Mouse (Mus musculus) cerebellum, postnatal 14 days (tissue): ENCODE data around the gene Vasp.

Source experiments
- DNase-seq, 2 experiments: peaks; one replicate each; pipeline ENCODE4 v3.0.0; 2021; ENCODE audit warnings: mixed read lengths in 2 of 2

Vasp gene

DNA sequence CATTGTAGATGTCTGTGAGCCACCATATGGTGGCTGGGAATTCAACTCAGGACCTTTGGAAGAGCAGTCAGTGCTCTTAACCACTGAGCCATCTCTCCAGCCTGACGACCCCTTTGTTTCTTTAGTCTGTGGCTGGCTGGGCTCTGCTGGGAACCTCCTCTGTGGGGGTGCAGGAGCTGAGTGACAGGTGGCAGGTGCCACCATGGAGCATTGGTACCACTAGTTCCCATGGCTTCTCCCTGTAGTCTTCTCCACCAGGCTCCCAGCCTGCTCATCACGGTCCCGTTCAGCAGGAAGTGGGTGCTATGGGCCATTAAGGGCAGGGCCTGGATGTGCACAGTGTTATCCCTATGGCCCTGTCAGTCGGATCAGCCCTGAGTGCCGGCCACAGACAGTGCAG, 37.0 kb downstream of the Vasp start:
- no peak for DNase-seq

DNA sequence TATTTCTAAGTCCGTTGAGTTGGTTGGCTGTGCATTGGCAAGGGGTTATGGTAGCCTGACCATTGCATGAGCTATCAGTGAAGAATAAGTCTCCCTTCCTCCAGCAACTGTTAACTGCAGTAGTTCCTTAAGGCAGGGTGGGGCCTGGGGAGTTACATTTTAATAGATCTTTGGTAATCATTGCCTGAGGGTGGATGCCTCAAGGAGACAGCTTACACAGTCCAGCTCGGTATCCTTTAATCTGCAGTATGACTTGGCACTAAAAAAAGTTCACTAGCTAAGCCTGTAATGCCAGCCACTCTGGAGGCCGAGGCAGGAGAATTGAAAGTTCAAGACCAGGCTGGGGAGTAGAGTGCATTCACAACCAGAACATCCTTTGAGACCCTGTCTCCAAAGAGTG, 39.8 kb downstream of the Vasp start:
- no peak for DNase-seq

DNA sequence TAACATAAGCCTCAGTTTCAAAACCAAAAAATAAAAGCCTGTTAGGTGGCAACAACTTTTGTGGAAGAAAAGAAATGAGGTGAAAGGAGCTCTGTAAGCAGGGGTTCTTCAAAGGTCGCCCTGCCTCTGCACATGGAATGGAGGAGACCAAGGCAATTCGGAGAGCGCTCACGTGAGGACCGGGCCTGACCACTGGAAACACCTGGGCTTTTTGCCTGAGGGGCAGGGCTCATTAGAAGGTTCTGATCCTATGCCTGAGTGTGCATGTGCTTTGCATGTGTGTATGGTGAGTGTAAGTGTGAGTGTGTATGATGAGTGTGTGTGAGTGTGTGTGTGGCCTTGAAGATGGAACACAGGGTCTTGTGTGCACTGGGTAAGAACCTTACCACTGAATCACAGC, 40.7 kb downstream of the Vasp start:
- no peak for DNase-seq

DNA sequence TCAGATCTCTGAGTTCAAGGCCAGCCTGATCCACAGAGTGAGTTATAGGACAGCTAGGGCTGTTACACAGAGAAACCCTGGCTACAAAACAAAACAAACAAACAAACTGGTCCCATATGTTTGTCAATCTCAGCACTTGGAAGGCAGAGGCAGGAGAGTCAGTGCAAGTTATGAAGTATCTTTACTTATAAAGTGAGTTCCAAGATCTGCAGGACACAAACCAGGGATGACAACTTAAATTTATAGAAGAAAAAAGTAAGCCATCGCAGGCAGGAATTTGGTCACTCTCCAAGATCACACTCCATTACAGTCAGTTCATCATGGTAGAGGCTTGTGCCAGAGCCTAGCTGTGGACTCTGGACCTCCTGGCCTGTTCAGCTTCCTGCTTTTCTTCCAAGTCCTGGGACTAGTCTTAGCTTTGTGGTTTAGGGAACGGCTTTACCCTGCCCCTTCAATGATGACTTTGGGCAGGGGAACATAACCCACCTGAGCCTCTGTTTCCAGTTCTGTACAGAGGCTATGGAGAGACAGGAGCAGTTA, 41.5 kb downstream of the Vasp start:
- no peak for DNase-seq

DNA sequence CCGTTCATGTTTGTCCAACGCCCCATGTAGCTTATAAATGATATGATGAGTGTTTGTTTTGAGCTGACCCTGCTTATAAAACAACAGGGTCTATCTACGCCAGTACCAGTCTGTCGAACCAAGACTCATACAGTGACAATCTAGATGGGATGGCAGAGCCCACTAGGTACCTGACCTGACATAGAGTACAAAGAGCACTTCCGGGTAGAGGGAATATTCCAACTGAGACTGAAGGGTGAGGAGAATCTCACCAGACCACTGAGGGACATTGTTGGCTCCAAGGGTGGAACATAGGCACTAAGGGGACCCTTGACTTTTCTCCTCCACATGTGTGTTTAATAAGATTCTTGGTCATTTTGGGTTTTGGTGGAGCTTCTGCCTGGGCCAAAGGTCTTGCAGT, 42.2 kb downstream of the Vasp start:
- no peak for DNase-seq

DNA sequence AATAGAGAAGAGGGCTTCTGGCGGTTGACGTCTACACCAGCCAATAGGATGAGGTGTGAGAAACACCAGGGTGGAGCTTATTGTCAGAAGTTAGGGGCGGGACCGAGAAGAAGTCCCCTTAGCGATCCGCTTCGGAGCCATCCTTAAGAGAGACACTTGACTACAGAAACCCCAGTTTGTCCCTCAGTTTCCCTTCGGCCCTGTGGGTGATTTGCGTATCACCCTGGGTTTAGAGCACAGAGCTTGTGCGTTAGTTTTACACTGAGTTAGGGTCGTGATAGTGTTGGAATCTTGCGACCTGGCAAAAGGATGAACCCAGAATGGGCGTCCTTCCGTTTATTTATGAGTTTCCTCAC, 42.8 kb downstream of the Vasp start:
- no peak for DNase-seq

DNA sequence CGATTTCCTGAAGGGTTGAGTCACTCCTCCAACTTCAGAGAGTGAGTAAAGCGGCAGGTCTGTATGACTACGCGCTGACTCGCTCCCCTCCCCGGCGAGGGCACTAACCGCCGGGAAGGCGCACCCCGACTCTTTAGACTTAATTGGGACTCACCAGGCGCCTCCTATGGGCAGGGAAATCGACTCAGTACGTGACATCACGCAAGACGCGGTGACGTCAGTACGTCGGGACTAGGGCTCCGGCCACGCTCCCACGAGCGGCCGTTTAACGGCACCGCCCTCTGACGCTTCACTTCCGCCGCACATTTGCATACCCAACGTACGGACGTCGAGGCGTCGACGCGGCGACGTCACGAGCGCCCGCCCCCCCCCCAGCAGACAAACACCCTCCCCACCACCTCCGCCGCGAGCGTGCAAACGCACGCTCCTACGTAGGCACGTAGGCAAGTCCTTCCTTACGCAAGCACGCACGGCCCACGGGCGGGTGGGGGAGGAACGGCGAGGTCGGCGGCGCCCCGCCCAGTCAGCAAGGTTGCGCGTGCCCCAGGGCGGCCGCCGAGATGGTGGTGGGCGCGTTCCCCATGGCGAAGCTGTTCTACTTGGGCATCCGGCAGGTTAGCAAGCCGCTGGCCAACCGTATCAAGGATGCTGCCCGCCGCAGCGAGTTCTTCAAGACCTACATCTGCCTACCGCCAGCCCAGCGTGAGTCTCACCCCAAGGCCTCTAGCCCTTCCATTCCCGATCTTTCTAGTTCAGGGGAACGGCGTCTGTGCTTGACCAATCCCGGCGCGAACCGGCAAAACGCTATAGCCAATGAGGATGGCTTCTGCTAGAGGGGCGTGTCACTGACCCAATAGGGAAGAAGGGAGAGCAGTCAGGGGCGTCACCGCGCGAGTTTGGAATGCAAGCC, 43.5 kb downstream of the Vasp start, which contains the start of gene Opa3:
TSS of gene Opa3 (plus strand) at position 452 of the 910 bp plus-strand sequence.
- DNase-seq, result peak; percentile 99 to 100

DNA sequence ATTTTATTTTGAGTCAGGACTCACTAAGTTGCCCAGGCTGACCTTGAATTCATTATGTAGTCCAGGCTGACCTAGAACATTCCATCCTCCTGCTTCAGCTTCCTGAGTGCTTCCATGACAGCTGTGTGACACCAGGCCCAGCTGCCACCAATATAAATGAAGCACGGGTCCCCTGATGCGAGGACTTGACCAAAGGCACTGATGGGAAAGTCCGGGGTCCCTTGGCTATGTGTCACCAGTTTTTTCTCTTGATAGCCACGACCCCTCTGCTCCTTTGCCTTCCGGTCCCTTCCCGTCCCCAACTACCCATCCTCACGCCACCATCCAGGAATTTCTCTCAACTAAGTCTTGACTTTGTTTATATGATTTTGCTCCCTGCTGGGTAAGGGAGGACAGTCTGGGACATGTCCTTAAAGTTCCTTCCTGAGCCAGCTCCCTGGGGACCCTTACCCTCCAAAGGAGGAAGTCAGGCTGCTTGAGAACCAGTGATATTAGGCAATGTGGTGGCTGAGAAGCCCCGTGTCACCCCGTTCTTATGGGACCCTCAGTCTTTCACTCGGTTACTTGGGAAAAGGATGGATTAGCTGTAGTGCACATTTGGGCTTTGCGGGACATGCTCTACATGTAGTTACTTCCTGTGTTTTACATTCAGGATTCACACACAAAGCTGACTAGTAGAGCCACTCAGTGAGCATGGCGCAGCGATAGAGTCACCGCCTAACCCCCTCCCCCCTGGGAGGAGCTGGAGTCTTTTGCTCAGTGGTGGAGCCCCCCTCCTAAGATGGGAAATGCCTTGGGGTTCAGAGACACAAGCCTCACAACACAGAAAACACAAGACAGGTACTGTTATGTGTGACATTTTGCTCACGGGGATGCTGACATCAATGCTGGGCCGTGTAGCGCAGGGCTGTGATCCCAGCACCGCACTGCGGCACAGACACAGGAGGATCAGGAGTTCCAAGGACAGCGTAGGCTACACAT, 44.5 kb downstream of the Vasp start:
- peak; percentile 32 to 59 for DNase-seq

DNA sequence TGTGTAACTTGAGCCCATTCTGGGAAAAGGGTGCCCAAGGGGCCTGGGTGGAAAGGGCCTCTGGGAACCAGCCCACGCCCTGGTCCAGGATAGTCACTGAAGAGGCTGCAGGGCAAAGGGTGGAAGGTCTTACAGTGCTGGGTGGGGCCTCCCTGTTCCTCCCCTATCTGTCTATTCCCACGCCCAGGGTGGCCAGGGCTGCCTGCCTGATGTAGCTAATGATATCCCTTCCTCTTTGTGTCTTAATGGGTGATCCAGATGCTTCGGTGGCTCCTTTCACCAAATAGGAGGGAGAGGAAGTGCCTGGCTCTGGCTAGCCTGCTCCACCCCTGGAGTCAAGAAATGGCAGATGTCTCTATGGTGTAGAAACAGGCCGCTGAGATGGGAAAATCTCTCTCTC, 46.7 kb downstream of the Vasp start:
- DNase-seq, result no peak

DNA sequence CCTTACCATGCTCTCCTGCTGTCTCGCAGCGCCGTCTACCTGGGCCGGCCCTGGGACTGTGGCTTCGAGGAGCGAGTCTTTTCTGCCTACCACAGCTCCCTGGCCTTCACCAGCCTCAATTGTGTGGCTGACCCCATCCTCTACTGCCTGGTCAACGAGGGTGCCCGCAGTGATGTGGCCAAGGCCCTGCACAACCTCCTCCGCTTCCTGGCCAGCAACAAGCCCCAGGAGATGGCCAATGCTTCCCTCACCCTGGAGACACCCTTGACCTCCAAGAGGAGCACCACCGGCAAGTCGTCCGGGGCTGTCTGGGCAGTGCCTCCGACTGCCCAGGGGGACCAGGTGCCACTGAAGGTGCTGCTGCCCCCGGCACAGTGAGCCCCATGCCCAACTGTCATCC, 48.7 kb downstream of the Vasp start:
- no peak for DNase-seq

DNA sequence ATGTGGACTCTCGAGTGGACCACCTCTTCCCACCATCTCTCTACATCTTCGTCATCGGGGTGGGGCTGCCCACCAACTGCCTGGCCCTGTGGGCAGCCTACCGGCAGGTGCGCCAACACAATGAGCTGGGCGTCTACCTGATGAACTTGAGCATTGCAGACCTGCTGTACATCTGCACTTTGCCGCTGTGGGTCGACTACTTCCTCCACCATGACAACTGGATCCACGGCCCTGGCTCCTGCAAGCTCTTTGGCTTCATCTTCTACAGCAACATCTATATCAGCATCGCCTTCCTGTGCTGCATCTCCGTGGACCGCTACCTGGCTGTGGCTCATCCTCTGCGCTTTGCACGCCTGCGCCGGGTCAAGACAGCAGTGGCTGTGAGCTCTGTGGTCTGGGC, 49.4 kb downstream of the Vasp start:
- DNase-seq, result no peak

DNA sequence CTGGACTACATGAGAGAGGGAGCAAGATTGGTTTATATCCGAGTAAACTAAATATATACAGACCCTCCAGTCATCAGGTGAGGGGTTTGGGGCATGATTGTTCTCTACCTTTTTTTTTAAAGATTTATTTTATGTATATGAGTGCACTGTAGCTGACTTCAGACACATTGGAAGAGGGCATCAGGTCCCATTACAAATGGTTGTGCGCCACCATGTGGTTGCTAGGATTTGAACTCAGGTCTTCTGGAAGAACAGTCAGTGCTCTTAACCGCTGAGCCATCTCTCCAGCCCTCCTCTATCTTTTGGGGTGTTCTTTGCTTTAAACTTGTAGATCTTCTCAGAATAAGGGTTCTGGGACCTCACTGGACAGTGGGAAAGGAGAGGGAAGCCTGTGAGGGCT, 51.6 kb downstream of the Vasp start:
- no peak for DNase-seq

DNA sequence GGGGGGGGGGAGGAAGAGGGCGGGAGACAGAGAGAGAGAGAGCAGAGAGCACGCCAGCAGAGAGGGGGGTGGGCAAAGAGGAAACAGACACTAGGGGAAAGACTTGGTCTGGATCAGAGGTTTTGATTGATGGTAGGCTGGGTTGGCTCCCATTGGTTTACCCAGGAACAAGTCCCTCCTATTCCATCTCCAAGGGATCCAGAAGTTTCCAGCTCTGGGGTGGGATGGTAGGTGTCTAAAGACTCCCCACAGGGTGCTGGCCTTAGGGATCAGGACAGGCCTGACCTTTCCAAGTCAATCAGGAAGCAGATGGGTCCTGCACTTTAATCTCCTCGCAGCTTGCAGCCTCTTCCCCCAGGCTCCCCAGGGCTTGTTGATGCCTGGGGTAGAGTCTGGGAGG, 53.7 kb downstream of the Vasp start:
- DNase-seq, result no peak

DNA sequence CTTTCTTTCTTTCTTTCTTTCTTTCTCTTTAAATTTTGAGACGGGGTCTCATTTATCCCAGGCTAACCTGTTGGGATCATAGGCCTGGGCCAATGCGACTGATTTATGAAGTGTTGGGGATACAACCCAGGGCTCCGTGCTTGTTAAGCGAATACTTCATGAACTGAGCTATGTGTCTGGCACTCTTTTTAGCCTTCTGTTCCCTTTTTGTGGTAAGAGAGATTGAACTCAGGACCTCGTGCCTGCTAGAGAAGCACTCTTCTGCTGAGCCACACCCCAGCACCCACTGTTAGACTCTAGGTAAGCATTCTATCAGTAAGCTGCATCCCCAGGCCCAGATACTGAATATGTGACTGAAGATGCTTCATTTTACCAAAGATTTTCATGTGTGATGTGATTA, 54.1 kb downstream of the Vasp start:
- no peak for DNase-seq

DNA sequence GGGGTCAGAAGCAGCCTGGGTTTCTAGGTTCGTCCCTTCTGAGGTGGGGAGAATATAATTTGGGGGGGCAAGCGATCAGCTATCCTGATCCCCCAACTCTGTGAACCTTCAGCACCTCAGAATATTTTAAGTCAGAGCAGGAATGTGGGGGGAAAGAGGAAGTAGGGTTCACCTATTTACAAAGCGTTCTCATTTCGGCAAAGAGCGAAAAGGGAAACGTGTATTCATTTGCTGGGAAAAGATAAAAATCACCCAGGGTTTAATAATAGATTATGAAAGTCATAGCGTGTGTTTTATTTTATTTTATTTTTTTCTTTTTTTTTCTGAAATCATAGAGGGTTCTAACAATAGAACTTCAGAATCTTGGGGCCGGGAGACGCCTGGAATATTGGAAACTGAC, 56.7 kb downstream of the Vasp start:
- no peak for DNase-seq

DNA sequence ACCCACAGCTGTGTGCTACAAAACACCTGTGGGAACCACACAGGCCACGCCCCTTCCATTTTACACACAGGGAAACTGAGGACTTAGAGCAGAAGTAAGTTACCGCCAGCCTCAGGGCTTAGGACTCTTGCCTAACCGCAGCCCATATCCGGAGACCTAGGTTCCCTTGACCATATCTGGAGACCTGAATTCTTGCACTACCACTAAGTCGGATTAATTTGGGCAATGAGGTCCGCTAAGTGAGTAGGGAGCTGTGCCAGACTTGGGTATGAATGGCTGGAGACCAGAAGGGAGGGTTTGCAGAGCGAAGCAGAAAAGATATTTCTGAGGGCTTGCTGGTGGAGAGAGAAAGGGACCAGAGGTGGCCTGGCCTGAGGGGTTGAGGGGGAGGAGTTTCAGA, 57.2 kb downstream of the Vasp start:
- DNase-seq, result no peak

DNA sequence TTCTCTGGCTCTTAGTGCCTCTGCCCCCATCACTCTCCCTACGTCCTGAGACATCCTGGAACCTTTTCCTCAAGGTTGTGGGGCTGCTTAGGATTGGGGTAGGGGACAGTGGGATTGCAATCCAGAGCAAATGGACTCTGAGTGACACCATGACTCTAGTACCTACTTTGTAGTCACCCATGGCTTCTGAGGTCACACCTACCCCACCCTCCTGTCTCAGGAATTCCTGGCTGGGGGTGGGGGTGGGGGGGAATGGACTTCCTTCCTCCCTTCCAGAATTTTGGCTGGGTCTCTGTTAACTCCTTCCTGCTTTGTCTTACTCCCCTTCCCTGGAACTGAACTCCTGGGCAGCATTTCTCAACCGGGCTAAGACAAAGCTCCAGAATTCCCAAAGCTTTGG, 58.2 kb downstream of the Vasp start:
- DNase-seq, result no peak

DNA sequence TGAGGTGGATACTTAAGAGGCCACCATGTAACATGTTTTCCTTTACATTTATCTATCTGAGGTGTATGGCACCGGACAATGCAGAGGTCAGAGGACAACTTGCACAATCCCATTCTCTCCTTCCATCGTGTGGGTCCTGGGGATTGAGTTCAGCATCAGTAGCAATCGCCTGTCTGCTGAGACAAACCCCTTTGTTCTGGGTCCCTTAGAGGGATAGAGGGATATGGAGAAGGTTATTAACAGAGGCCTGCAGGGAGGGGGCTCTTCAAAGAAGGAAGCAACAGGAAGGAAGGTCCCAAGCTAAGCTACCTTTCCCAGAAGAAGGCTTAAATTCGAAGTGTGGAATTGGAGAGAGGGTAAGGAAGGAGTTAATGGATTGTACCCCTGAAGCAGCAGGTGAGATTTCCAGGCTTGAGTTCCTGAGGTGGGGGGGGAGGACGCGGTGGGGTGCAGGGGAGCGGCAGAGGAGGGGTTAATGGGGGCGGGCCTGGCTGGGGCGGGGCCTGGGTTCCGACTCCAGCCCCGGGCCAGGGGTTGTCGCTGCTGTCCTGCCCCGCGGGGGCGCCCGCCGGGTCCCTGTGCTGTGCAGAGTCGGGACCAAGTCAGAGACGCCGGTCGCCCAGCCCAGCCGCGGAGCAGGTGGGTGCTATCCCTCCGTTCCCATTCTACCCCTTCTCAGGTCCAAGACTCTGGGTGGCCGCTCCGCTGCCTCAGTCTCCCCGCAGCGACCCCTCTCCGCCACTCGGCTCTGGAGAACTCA, 59.4 kb downstream of the Vasp start, which contains the start of gene Gpr4:
TSS of gene Gpr4 (plus strand) at position 543 of the 760 bp plus-strand sequence.
- DNase-seq, result no peak

DNA sequence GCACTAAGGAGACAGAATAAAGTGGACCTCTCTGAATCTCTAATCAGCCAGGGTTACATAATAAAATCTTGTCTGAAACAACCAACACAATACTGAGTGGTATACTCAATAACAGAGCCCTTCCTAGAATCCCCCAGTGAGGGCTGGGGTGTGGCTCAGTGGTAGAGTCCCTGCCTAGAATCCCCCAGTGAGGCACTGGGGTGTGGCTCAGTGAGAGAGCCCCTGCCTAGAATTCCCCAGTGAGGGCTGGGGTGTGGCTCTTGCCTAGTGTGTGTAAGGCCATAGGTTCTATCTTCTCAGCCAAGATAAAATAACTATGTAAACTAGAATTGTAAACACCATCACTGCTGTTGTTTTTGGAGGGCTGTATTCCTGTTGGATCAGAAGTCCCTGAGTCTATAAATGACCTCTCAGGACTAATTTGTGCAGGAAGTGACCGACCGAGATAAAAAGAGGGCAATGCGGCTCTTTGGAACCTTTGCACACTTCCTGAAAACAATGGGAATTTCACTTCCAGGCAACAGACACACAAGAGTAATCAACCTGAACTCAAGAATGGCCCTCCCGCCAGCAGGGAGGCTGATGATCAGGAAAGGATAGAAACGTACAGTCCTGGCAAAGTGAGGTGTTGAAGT, 60.5 kb downstream of the Vasp start:
- no peak for DNase-seq

DNA sequence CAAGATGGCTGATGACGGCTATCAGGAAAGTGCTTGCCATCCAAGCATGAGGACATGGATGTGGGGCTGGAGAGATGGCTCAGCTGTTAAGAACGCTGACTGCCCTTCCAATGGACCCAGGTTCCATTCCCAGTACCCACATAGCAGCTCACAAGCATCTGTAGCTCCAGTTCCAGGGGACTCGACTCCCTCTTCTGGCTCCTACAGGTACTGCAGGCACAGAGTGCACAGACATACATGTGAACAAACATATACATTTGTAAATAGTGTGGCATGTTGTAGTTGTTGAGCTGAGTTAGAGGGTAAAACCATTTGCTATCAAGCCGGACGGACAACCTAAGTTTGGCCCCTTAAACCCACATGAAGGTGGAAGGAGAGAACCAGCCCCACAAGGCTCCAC, 61.6 kb downstream of the Vasp start:
- DNase-seq, result peak in 1 of 2 experiments; percentile 49

DNA sequence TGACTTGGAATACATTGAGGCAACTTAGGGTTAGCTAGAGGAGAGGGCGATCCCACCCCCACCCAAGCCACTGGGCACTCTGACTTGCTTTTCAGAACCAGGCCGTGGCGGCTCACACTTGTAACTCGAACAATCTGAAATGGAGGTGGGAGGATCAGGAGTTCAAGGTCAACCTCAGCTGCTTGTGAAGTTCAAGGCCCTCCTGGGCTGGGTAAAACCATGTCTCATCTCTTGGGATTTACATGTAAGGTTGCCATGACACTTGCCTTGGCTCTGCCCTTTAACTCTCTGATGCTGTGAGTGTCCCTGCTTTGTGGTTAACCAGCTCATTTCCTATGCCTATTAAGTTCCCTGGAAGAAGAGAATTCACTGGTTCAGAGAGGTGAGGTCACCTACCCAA, 62.1 kb downstream of the Vasp start:
- no peak for DNase-seq

DNA sequence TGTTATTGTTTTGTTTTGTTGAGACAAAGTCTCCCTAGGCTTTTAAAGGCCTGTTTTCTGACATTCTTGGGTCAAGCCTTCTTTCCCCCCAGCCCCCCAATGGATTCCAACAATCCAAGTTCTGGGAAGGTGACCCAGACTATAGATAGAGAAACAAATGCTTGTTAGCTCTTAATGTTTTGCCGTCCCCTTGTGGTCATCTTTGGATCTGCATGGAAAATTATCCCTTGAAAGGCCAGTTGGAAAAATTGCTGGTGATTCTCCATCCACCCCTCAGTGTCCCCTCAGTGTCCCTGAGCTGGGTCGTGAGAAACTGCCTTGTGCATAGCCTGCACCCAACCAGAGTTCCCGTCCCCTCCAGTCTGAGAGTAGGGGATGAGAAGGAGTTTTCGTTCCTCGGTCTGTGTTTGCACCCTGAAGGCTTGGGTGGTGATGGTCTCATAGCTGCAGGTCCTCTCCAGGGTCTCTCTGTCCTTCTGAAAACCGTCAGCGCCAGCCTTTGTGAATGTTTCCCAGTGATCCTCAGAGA, 62.6 kb downstream of the Vasp start:
- peak; percentile 80 to 86 for DNase-seq
